Mouse (Mus musculus) neutrophil, adult 5-6 weeks (primary cell): ENCODE results near the gene Plekhg2. TPM values are rescaled to one million over a fixed set of nuclear protein-coding genes. Genes with fewer than 3 reads are reported as not detected.

Experiments used
- ATAC-seq: fragments of 151-379, 151-347 bp; 2 replicates; pipeline ENCODE4 v1.8.0; 2017; ENCODE audit warnings: mild to moderate bottlenecking, moderate TSS enrichment; ENCODE audit not compliant: insufficient number of reproducible peaks, poor library complexity, low FRiP score, severe bottlenecking; ENCODE audit errors: extremely low read depth
- total RNA-seq: library from RNA; stranded (forward); fragments of 200-1000 nt; gene quantifications from 2 replicates; pipeline ENCODE4 v1.2.3, GENCODE M21; 2017

Gene Plekhg2
- total RNA-seq, 1 experiment from 2014 or later: 32.6 TPM

DNA sequence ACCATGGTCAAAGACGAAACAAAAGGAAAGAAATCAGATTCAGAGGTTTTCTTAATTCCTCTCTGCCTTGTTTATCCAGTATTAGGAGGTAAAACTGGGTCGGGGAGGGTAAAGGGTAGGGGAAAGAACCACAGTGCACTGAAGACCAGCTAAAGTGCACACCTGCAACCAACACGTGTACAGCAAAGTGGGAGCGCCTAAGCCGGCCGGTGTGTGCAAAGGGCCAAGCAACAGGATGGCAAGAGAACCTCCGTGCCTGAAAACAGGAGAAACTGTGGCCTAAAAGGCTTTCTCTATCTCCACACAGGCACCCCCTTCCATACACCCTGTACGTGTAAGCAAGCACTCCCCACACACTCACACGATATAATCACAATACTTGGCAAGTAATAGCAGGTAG lies 12.8 kb upstream of the Plekhg2 start:
- no peak for ATAC-seq

GRCm38 (mm10) chr7:28384162-28384561 lies 11.8 kb upstream of the Plekhg2 start:
- no peak for ATAC-seq

DNA sequence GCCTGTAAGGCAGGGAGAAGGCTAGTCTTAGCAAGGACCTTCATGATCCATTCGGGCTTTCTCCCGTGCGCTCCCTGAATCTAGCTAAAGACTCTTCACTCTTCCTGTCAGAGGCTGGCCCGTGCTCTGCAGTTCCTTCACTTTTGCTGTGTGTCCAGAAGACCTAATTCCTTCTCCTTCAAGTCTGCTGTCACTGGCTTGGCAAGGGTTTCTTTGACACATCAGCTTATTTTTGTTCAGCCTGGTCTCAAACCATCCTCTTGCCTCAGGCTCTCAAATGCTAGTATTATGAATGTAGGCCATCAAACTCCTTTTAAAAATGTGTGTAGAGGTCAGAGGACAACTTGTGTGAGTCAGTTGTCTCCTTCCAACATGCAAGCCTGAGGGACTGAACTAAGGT lies 11.2 kb upstream of the Plekhg2 start:
- ATAC-seq: no peak

- peak; percentile 28 for ATAC-seq
These were observed 10.6 kb upstream of the Plekhg2 start for GRCm38 (mm10) chr7:28382981-28383396.

- peak; percentile 0; the same call in 1 of the 2 replicates for ATAC-seq
These were observed 10.1 kb upstream of the Plekhg2 start for GRCm38 (mm10) chr7:28382347-28382951.

DNA sequence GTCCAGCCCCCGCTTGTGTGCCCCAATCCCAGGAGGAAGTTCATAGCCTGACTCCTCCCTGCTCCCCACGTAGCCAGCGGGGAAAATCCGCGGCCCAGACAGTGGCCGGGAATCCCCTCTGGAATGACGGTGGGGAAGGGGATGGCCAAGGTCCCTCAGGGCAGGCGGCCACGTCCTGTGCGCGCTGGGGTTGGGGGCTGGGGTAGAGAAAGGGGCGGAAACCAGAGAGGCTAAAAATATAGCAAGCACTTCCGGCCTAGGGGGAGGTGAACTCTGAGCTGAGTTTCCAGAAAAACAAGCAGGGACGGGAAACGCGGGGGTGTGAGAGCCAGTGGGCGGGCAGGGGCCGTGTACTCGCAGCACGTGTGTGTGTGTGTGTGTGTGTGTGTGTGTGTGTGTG lies 9.5 kb upstream of the Plekhg2 start:
- peak; percentile 11 for ATAC-seq

DNA sequence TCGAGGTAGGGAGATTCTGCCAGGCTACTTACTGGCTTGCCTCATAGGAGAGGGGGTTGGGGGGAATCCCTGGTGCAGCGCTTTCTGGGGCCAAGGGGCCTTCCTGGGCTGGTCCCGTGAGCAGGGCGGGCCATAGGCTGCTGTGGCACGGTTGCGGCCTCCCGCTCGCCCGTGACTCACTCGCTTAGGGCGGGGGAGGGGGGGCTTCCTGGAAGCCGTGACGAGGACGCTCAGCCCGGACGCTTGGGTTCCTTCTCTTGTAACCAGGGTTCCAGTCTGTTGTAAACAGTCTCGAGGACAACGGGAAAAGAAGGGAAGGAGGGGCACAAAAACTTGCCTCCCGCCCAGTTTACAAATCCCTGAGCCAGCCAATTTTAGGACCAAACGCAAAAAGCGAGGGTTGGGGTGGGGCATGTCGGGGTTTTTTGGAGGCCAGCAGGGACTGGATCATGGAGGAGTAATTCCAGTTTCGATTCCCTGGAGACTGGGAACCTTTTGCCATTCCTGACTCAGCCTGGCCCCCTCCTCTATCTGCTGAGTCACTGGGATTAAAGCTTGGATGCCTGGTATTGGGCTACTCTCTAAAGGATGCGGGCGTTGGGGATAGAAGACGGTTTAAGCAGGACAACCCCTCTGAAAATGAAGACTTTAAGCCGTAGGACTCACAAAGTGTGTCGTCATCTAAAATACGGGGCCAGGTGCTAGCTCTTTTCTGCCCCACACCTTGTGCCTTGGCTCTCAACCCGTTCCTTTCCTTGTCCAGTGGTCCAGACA lies 8.8 kb upstream of the Plekhg2 start:
- peak; percentile 23 for ATAC-seq

DNA sequence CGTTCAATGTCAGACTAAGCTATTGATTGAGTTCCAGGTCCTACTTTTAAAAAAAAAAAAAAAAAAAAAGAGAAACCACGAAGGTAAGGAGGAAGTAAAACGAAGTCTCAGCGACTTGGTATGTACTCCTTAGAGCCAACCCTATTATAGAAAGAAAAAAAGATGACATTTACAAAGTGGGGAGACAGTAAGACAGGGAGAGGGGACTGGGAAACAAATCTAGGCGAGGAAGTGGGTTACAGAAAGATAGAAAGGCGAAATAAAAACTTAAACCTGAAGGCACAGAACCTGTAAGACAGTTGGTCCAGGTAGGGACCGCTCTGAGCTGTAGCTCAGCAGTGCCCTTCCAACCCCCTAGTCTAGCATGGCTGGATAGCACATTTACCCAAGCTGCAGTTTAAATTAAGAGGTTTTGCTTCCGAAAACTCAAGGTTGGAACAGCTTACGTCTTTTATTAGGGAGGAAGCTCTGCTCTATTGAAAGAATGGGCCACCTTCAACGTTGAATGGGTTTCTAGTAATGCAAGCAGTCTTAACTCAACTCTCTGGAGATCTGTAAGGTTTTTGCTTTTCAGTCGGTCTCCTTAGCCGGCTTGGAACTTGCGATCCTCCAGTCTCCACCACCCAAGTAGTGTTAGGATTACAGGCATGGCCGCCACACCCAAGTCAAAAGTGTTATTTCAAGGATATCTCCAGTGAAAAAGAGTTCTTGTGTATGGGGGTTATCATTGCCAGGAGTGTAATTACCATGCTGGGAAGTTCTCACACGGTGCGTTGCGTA lies 8.0 kb upstream of the Plekhg2 start, which contains the start of gene Zfp36:
TSS of gene Zfp36 (minus strand) at position 17 of the 780 bp plus-strand sequence.
- no peak for ATAC-seq

- peak; percentile 21 for ATAC-seq
These were observed 6.6 kb upstream of the Plekhg2 start for GRCm38 (mm10) chr7:28378769-28379651.

DNA sequence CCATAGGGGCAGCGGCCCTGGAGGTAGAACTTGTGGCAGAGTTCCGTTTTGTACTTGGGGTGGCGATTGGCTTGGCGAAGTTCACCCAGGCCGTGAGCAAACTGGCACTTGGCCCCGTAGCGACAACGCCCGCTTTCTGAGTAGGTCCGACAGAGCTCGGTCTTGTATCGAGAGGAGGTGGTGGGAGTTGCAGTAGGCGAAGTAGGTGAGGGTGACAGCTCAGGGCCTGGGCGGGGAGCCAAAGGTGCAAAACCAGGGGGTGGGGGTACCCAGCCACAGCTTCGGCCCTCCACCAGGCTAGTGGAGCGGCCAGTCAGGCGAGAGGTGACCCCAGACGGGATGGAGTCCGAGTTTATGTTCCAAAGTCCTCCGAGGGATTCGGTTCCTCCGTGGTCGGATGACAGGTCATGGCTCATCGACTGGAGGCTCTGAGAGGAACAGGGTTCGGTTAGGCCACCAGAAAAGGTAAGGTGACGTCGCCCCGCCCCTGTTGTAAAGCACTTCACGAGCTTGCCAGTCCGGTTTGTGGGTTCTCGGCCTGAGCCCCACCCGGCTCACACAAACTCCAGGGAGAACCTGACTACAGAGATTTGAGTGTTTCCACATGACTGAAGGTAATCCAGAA lies 5.8 kb upstream of the Plekhg2 start:
- no peak for ATAC-seq

DNA sequence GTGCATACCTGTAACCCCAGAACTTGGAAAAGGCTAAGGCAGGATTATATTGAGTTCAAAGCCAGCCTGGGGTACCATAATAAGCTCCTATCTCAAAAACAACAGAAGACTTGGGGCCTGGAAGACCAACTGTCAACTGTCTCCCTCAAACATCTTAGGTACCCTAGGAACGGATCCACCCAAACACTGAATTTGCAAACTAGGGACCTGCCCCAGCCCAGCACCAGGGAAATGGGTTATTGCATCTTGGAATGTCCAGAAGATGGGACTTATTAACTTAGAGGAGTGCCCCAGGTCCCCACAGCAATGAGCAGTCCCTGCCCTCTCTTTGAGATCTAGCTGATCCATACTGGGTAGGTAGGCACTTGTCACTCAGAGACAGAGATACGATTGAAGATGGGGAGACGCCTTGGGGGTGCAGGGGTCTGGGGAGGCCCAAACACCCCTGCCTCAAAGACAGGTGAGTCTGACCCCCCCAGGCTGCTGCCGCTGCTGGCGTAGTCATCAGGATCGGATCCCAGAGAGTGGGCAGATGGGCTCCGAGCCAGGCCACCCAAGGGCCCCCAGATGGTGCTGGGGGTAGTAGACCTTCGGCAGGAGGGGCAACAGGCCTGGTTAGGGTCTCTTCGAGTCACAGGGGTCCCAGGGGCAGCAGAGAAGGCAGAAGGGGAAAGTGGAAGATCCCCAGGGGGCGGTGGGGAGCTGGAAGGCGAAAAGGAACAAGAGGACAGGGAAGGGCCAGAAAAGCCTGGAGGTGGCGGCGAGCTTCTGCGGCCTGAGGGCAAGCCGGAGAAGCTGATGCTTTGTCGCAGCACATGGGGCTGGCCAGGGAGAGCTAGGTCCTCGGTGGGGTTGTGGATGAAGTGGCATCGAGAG lies 5.0 kb upstream of the Plekhg2 start:
- no peak for ATAC-seq

- ATAC-seq: peak; percentile 2; the same call in 1 of the 2 replicates
These were observed 3.8 kb upstream of the Plekhg2 start for GRCm38 (mm10) chr7:28376011-28376771.

GRCm38 (mm10) chr7:28375176-28375921 lies 3.0 kb upstream of the Plekhg2 start:
- ATAC-seq: peak; percentile 13

GRCm38 (mm10) chr7:28374647-28375046 lies 2.2 kb upstream of the Plekhg2 start:
- ATAC-seq: no peak

DNA sequence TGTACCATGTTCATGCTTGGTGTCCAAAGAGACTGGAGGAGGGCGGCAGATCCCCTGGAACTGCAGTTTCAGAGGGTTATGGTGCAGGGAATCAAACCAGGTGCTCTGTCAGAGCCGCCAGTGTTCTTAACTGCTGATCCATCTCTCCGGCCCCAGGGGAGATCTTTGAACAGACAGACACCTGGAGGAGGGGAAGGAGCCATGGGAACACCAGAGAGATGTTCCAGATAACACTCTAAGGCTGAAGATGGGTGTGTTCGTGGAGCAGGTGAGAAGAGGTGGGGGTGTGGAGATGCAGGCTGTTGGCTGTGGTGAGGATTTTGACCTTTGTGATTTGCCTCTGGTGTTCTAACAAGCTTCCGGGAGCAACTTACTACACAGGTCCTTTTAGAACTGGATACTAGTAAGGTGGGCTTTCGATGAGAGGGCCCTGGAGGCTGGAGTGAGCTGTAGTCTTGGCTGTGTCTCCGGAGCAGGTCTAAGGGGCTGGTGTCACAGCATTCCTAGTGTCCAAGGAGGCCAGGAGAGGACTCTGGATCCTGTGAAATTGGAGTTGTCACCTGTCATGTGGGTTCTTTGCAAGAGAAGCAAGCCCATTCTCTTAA lies 1.6 kb upstream of the Plekhg2 start:
- ATAC-seq: no peak

- peak; percentile 10 for ATAC-seq
These were observed 757 bp upstream of the Plekhg2 start for GRCm38 (mm10) chr7:28373131-28373581.
